Mouse (Mus musculus) adrenal gland, adult 18-20 months (tissue): Measurements from ENCODE around the gene Fgf23. TPM values are rescaled to one million over a fixed set of nuclear protein-coding genes. Genes with fewer than 3 reads are reported as not detected.
A peak's percentile ranks its signal among the peaks of the same experiment; 100 is the strongest.

Source experiments
- DNase-seq, 2 experiments: peaks; one replicate each; pipeline ENCODE4 v3.0.0; 2021 to 2022; ENCODE audit warnings: low spot score in 2 of 2
- long read RNA-seq, 2 experiments: library from polyadenylated mRNA; stranded (forward); transcript quantifications; one replicate each; pipeline ENCODE4 v2.0.0; 2021
- total RNA-seq, 2 experiments: library from RNA; stranded (reverse); gene quantifications; 1 replicate in 1 of 2; 2 replicates in 1 of 2; pipeline ENCODE4 v1.2.3; 2021

Fgf23 gene
- total RNA-seq = not detected
- long read RNA-seq, experiment 1 = 0 reads
- long read RNA-seq, experiment 2 = 0 reads

DNA sequence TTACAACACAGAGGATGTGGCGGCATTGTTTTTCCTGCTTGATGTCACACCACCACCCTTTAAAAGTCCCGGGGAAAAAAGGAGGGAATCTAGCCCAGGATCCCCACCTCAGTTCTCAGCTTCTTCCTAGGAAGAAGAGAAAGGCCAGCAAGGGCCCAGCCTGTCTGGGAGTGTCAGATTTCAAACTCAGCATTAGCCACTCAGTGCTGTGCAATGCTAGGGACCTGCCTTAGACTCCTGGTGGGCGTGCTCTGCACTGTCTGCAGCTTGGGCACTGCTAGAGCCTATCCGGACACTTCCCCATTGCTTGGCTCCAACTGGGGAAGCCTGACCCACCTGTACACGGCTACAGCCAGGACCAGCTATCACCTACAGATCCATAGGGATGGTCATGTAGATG is at the start of gene Fgf23:
Fgf23 (plus strand) TSS at position 86 of the 400 bp plus-strand sequence.
- no peak for DNase-seq

DNA sequence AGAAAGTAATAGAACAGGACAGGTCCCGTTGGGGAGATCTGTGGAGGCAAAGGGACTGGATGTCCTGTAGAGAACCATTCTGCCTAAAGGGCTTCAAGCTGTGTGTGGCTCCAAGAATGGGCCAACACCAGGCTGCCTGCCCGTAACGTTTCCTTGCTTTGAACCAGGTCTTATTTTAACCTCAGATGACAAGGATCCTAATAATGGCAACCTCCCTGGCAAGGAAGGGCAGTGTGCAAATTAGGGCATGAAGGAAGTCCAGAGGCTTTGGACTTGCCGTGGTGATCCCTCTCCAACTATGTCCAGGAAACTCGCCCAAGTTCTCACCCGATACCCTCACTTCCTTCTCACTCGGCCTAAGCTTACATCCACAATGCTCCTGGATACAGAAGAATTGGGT is 47.9 kb upstream of the Fgf23 start:
- no peak for DNase-seq

DNA sequence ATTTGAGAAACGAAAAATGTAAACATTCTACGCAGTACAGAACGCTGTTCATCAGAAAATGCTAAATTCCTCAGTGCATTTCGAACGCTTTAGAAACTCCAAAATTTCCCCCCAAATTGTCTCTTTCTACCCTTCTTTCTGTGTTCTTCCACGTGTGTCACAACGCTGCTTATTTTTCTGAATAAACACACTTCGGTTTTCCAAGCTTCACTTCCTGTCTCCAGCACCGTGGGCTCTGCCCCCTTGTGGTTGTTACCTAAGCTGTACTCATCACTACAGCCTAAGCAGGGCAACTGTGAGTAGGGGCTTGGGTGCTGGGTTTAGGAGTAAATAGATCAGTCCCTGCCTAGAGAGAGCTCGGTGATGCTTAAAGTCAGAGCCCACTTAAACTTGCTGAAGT is 37.9 kb upstream of the Fgf23 start:
- DNase-seq = no peak

DNA sequence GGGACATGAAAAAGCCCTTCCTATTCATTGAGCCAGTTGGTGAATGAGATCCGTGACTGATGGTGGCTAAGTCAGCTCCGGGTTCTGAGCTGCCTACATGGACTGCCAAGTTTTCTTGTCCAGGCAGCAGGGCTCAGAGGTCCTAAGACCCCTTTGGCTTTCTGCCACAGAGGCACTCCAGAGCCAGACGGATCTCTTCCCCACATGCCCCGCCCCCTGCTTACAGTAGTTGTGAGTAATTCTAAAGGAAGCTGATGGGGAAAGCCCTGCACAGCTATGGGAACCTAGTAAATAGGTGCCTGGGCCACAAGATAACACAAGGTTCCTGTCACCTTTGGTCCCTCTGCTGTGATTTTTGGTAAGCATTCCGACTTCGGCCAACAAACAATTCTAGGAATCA is 27.8 kb upstream of the Fgf23 start:
- no peak for DNase-seq

DNA sequence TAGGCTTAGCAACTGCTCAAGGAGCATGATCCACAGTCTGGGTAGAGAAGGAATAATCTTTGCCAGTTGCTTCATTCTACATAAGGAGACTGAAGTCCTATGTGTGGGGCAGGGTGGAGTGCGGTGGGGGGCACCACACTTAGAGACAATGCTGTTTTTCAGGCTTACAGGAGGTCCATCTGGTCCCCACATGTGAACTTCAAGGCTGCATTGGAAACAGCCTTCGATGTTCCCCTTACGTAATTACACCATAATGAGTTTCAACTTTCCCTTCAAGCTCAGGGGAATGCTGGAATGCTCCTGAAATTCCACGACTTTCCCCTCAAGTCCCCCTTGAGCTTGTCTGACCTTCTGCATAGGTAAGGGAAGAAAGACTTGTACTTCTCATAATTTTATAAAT is 21.9 kb upstream of the Fgf23 start:
- no peak for DNase-seq

DNA sequence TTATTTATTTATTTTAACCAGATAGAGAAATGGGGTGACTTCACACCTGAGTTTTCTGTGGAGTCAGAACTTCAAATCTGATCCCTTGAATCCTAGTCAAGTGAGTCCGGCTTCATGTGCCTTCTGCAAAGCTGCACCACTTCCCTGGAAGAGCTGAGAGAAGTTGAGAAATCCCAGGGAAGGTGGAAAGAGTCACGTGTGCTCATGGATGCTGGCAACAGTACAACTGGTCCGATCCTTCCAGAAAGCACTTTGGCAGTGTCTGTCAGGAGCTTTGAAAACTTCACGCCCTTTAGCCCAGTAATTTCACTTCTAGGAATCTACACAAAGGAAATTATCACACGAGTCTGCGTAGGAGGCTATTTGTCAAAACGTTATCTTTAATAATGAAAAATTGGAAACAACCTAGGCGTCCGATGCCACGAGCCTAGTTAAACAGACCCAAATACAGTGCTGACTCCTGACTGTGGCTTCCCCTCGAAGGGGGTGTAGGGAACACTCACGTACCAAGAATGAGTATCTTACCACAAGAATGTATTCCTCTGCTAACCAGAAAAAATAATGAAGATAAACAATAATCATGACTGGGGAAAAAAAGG is 15.6 kb upstream of the Fgf23 start:
- no peak for DNase-seq

DNA sequence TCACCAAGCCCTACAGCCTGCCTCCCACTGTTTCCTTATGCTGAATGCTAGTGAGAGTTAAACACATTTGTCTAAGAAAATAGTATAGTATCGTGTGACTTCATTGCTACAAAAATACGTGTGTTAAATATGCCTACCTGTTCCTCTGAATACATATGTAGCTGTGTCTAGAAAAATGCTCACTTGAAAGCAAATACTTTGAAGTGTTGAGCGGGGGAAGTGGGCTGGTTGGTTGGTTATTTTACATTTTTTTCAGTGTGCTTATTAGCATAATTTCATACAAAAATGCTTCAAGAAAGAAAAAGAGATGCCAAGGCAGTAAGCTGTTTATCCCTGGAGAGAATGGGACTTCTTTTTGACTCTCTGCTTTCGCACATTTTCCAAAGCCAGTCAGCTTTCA is 12.7 kb upstream of the Fgf23 start:
- DNase-seq = no peak

DNA sequence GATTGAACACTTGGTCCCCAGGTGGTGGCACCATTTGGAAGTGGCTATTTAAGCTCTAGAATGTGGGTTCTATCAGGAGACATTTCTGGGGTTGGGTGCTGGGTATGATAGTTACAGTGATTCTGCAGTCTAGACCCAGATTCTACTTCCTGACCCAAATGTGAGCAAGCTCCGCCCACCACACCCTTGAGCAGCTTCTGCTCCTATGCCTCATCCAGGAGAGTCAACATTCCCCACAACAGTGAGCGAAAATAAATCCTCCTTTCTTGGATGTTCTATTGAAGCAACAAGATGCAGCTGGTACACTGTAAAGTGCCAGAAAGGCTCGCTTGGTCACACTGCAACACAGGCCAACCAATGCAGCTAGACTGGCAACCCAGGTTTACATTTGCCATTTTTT is 8.8 kb upstream of the Fgf23 start:
- DNase-seq = no peak

DNA sequence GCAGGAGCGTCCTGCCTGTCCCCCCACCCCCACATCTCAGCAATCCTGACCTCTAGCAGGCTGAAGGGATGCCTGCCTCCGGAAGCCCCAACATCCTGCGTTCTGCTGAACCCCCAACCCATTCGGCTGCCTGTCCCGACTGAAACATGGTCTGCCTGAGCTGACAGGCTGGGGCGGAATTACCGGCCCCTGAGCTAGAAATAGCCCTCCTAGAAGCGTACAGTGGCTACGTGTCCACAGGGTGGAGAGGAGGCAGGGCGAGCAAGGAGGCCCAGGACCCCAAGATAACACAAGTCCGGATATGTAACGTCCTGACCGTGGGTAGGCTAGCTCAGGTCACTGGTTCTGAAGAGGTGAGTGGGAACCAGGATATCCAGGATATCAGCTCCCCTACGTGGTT is 7.9 kb upstream of the Fgf23 start:
- DNase-seq = no peak

DNA sequence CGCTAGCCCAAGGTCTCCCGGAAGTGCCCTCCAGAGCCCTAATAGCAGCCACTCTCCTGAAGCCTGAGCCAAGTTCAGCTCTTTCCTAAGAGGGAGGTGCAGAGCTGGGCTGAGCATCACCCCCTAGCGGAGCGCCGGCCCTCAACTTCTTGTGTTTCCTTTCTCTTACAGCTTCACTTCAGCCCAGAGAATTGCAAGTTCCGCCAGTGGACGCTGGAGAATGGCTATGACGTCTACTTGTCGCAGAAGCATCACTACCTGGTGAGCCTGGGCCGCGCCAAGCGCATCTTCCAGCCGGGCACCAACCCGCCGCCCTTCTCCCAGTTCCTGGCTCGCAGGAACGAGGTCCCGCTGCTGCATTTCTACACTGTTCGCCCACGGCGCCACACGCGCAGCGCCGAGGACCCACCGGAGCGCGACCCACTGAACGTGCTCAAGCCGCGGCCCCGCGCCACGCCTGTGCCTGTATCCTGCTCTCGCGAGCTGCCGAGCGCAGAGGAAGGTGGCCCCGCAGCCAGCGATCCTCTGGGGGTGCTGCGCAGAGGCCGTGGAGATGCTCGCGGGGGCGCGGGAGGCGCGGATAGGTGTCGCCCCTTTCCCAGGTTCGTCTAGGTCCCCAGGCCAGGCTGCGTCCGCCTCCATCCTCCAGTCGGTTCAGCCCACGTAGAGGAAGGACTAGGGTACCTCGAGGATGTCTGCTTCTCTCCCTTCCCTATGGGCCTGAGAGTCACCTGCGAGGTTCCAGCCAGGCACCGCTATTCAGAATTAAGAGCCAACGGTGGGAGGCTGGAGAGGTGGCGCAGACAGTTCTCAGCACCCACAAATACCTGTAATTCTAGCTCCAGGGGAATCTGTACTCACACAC is 7.4 kb downstream of the Fgf23 start:
- DNase-seq = peak; percentile 30 to 33

DNA sequence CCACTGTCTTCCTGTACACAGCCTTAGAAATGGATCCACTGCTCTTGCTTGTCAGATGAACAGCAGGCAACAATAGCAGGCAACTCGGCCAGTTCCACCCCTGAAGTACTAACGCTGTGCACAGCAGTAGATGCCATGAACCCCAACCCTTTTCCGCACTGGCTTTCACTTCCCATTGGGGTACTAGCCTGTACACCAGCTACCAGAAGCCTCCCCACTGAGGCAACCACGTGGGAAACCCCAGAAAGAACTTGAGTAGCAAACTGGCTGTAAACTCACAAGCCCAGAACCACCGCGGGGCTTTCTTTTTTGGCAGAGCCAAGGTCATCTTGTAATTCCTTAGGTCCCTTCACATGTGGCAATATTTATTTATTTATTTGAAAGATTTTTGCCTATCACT is 9.1 kb downstream of the Fgf23 start:
- no peak for DNase-seq

DNA sequence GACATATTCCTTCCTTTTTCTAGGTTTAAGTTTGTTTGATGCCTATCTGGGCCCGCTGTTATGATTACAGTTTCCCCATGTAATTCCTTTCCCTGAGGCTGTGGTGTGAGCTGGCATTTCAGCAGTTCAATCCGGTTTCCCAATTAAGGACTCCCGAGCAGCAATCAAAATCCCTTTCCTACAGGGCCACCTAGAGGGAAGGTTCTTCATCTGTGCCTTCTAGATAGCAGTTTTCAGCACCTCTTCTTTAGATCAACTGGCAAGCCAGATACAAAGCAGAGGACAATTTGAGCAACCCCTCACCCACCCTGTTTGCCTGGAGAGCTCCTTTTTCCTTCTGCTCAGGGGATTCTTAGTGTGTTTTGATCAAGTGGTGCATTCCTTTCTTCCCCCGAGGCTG is 14.0 kb downstream of the Fgf23 start:
- peak in 1 of 2 experiments; percentile 19 for DNase-seq

DNA sequence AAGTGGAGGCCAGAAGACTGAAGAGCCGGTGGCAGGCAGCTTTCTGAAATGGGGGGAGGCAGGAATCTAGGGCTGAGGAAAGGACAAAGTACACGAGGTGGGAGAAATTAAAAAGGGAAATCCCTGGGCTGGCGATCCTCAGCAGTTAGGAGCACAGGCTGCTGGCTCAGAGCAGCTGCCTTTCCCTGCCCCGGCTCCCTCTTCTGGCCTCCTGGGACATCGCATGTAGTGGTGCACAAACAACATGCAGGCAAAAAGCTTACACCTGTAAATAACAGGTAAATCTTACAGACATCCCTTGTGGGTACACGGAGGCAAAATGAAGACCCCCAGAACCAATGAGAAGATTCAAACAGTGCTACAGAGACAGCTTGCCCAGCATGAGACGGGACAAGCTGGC is 21.9 kb downstream of the Fgf23 start:
- DNase-seq = no peak

DNA sequence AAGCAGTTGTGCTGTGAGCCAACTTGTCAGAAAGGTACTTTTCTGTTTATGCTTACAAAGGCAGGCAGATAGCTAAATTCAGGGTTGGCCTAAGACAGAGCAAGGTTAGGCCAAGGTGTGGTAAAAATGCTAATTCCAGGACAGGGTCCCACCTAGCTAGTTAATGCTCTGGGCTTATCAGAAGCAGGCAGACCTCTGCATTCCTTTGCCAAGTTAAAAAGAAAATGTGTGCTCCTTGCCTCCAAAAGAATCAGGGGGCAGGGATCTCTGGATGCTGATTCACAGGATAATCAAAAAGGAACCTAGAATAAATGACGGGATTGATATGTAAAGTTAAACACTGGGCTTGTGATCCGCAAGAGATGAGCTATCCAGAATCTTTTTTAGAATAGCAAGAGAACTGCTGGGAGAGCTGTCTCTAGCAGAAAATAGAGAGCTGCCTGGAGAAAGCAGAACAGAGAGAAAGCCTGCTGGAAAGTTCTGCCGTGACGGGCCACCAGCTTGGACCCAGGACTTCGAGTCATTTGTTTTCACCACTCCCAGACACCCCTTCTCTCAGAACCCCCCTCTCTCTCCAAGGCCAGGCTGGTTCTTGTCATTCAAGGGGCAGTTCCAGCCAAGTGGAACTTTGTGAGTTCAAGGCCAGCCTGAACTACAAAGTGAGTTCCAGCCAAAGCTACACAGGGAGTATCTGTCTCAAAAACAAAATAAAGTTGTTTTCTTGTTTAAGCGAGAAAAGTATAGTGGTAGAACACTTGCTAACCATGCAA is 31.0 kb downstream of the Fgf23 start:
- no peak for DNase-seq

DNA sequence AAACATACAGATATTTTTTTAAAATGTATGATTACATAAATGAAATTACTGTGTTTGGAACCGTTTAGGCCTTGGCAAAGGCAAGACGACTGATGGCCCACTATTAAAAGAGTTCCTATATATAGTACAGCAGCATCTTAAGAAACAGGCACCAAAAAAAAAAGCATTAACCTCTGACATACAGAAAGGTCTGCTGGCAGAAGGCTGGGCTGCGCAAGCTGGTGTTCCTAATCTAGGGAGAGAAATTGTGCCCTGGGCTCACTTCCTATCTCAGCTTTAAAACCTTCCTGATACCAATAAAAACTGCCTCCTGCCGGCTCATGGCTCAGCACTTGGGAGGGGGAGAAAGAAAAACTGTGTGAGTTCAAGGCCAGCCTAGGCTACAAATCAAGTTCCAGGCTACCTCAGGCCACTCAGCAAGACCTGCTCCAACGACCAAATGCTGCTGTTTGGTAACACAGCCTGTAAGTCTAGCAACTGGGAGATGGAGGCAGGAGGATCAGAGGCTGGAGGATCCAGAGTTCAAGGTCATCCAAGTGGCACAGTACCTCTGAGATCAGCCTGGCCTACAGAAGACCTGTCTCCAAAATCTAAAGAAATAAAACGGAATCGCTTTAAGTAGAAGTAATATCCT is 31.8 kb downstream of the Fgf23 start:
- DNase-seq = no peak

DNA sequence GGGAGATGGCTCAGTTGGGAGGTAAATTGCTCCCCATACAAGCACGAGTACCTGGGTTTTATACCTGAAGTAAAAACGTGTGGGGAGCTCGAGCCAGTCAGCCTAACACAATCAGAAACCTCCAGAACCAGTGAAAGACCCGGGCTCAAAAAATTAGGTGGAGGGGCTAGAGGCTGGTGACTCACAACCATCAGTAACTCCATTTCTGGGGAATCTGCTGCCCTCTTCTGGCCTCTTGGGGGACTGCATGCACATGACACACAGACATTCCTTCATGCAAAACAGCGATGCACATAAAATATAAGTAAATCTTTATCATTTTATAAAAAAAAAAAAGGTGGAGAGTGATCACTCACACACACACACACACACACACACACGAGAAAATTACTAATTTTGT is 32.4 kb downstream of the Fgf23 start:
- DNase-seq = no peak

DNA sequence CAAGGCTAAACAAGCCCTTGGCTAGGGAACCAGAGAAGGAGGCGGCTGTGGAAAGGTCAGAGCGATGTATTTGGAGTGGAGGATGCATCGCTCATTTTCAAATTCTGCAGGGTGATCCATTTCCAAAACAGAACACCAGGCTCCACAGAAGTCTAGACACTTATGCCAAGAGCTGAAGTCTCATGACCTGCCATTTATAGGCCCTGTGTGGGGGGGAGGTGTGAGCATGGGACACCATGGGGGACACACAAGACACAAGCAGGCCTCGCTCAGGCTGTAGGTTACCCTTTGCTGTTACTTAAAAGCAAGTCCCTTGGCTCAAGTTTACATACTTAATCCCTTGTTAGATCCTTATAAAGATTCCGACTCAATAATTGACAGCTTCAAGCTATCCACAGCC is 33.5 kb downstream of the Fgf23 start:
- DNase-seq = no peak

DNA sequence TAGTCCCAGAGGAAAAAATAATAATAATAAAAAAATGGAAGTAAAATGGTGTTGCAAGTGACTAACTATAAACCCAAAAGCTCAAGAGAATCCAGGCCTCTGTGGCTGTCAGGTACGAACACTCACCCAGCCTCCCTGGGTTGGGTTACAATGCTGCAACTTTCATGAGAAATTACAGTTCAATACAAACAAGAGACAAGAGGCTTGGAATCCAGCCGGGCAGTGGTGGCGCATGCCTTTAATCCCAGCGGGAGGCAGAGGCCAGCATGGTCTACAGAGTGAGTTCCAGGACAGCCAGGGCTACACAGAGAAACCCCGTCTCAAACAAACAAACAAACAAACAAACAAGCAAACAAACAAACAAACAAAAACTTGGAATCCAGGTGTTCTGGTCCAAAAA is 34.0 kb downstream of the Fgf23 start:
- DNase-seq = no peak

DNA sequence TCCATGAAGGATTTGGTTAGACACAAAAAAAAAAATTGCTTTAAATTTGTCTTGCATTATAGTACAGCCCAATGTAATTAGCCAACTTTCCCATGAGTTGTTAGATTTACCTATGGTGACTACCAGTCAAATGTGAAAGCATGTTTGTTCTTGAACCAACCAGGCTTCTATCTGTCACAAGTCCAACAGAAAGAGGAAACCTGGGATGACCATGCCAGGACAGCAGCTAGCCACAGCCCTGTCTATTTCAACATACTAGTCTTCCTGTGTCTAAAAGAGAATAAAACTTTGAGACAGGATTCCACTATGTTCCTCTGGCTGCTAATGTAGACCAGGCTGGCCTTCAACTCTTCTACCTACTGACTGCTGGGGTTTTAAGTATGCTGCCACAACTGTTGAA is 34.7 kb downstream of the Fgf23 start:
- no peak for DNase-seq

DNA sequence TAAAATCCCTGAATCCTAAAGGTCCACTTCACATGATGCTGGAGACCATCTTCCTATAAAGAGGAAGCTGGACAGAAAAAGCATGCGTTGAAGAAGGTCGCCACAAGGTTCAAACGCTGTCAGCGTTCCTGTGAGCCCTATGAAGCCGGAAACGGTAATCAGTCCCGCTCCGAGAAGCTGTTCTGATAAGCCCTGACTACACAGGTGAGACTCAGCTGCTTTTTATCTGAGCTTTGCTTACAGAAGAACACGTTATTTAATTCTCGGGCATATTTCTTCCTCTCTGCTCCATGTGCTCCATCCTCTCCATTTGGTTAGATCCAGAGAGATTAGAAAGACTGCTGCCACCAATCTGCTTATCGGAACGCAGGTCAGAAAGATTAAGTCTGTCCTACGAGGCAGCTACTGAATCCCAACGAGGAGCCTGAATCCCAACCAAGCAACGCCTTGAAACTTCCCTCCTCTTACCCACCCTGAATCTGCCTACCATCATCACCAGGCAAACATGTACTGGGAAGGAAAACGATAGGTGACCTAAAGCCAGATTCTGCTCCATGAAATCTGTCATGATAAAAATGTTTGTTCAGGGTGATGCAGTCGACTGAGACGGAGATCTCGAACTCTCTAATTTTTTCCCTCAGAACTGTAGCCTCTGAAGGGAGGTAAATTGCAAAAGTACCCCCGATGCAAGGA is 35.8 kb downstream of the Fgf23 start:
- DNase-seq = no peak

DNA sequence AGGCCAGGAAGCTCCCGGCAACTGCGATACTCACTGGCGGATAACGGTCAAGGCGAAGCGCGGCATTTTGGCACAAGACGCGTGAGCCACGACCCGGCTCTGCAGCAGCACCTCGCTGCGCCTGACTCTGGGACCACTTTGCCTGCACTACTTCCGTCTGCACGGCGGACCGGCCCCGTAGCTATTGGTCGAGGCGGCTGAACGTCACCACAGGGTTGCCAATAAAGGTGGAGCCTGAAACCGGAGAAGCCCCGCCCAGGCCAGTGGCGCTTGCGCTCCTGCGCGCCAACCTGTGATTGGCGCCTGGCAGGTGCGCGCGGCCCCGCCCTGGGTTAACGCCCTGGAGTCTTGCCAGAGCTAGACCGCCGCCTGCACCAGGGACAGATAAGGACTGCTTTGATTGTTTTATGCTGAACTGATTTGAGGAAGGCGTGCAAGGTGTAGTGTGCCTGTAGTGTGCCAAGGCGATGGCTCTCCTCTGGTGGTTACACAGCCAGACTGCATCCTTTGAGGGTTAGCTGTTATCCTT is 36.8 kb downstream of the Fgf23 start, which contains the start of gene Tigar:
Tigar (minus strand) TSS at position 156 of the 529 bp plus-strand sequence.
- DNase-seq = peak; percentile 82 to 88
